Mouse (Mus musculus) hematopoietic stem cell, adult 5-6 weeks (primary cell): ENCODE measurements around the gene Fbxl17. TPM values are rescaled to one million over a fixed set of nuclear protein-coding genes. Genes with fewer than 3 reads are reported as not detected.

ENCODE experiments used
- ATAC-seq, 2 experiments: fragments of 125-278 bp in 1 of 2; replicated peaks in 1 of 2; 2 replicates each; pipeline ENCODE4 v1.8.0; 2016 to 2017; ENCODE audit warnings: inconsistent platforms in 2 of 2, mild to moderate bottlenecking in 2 of 2, moderate number of reproducible peaks in 2 of 2, low read depth in 1 of 2, moderate TSS enrichment in 1 of 2; ENCODE audit not compliant: low FRiP score in 2 of 2, poor library complexity in 2 of 2, severe bottlenecking in 2 of 2, insufficient read depth in 1 of 2, low TSS enrichment in 1 of 2
- total RNA-seq: library from RNA; stranded (forward); fragments of 172-1452, 232-1000 nt; gene quantifications from 2 replicates; pipeline ENCODE4 v1.2.3, GENCODE M21; 2017

The Fbxl17 gene
- total RNA-seq, 1 experiment from 2014 or later: 8.8 TPM

DNA sequence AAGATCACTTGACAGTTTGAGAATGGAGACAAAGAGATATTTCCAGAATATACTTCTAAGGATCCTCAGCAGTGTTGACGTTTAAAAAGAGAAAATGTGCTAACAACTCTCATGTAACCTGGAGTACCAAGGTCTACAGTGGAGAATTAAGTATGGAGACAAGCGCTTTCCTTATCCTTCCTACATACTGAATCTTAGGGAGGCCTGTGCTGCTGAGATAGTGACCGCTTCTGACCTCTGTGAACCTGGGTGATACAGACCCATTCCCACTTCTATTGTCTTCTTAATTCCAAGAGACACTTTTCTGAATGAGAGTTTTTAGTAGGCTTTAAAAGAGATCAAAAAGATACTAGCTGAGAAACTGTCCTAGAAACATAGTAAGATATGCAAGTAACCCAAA, 278.2 kb downstream of the Fbxl17 start:
- no peak for ATAC-seq

DNA sequence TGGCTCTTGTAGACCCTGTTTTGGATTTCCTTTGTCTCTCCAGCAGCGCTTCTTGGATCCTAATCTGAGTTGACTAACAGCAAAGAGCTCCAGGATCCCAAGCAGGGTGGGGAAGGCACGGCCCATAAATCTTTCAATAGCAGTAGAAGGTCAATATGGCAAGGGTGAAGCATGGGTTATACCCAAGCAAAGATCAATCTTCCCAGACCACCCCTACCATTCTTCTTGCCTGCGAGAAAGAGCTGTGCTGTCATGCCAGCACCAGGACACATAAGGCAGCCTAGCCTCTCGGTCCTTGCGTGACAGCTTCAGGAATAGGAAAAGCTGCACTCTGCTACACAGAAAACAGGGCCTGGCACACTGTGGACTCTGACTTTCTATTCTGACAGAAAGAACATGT, 279.0 kb downstream of the Fbxl17 start:
- ATAC-seq: no peak

DNA sequence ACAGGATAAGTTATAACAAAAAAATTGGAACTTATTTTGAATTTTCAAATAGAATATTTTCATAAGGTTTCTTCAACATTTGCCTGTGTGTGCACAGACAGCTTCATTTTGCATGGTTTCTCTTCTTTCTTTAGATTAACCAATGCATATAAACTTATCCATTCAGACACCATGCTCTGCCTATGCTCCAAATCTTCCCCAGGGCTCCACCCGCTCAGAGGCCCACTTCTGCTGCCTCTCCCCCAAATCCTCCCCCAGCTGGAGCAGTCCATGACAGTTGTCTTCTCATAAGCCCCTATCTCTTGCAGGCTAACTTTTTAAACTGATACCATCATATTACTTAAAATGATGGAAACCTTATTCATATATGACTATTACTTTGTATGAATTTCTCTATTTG, 282.8 kb downstream of the Fbxl17 start:
- ATAC-seq: no peak

DNA sequence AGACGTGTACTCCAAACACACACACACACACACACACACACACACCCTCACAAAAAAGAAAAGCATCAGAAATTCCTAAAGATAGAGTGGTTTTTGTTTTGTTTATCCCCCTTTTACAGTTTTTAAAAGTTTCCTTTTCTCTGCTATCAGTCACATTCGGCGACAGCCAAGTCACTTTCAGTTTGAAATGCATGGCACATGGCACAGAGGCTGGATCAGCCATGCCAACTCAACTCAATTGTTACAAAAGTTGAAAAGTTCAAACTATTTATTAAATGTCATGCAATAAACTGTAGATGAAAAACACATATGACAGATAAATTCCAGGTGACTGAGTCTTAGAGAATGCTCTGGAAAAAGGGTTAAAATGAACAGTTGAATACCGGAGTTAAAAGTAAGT, 287.8 kb downstream of the Fbxl17 start:
- ATAC-seq: no peak

DNA sequence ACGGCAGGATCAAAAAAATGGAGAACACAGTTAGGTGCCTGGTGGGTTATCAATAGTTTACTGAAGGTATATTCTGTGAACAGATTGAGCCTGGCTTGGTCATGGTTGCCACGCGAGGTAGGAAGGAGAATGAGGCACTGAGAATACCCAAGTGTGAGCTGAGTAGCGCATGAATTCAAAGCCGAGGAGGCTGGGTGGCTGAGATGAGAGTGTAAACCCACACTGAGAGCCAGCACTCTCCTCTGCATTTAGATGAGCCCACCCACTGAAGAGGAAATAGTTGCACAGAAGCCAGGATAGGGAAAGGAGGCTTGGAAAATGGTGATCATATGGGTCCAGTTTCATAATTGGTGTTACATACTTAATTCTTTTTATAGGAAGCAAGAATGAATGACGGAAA, 290.7 kb downstream of the Fbxl17 start:
- ATAC-seq: no peak

DNA sequence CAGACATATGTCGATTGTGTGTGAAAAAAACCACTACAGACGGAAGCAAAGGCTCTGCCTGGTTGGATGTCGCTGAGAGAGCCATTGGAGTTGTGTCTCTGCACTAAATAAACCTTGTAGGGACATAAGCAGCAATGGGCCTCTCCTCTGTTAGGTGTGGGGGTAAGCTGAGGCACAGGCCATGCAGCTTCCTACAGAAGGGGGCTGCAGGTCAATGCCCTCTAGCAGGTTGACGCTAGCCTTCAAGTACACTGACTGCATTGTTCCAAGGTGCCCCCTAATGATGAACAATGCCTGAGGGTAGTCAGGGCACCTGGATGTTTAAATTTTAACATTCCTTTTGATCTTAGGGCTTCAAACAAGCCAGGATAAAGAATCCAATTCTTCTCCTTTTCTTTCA, 291.5 kb downstream of the Fbxl17 start:
- ATAC-seq: no peak

DNA sequence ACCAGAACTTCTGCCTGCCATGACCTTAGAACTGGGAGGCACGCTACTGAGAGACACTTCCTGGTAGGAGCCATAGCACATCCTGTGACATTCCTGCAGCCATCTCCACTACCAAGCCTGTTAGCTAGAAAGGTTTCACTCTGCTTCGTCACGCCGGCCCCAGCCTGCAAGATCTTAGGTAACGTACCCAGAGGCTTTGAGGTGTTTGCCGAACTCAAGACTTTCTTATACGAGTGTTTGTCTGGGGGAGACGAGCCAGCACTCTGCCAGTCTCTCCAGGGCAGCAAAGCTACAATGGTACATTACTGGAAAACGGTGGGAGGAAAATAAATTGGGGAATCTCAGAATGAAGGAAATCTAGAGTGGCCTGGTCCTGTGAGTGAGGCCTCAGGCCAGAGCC, 292.1 kb downstream of the Fbxl17 start:
- ATAC-seq: no peak

DNA sequence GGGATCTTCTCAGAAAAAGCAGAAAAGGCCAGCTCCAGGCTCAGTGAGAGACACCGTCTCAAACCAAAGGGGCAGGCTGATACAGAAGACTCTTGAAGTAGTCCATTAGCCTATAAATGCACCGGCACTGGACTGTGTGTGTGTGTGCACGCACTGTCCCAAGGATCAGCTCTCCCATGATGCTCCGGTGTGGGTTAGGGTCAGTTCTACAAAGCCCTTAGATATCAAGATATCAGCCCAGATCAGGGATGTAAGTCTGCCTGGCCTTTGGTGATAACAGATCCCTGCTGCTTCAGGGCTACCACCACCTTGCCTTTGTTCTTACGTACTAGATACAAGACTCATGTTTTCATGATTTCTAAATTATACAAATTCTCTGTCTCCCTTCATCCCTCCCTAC, 294.5 kb downstream of the Fbxl17 start:
- ATAC-seq: no peak

DNA sequence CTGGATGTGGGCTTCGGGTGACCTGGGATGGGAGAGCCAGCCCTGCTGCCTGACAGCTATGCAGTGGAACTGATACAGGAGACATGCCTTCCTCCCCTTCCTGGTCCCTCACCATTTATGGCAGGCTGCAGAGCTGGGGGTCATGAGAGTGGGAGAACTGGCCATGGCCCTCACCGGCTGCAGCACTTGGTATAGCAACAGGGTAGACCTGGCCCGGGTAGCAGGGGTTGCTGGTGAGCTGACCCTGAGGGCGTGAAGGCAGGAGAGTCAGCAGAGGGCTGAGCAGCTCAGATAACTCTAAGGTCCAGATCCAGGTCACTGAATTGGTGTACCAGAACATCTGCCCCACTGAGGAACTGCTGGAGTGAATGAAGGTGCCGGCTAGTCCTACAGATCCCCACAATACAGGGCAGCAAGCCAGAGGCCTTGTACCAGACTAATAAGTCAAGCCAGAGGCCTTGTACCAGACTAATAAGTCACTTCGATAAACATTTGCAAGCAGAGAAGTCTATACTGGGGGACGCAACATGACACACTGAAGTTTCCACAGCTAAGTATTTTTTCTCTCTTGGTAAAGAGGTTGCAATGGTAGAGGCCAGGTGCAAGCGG, 296.1 kb downstream of the Fbxl17 start:
- no peak for ATAC-seq

DNA sequence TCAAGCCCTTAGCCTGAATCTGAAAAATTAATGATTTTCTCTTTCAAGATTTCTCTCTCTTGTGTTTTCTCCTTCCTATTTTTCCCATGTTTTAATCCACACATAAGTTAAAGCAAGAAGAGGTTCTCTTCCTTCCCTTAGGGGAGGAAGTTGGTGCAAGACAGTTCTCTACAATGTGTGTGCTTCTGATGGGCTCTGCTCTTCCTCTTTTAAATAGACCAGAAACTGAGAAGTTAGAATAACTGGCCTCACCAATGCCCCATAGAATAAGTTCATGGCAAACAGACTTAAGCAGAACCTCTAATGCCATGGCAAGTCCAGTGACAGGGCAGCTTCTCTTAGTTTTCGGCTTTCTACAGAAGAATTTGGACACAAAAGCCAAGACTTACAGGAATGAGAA, 301.1 kb downstream of the Fbxl17 start:
- peak; percentile 46 to 78; a peak in 3 of 4 replicates for ATAC-seq

DNA sequence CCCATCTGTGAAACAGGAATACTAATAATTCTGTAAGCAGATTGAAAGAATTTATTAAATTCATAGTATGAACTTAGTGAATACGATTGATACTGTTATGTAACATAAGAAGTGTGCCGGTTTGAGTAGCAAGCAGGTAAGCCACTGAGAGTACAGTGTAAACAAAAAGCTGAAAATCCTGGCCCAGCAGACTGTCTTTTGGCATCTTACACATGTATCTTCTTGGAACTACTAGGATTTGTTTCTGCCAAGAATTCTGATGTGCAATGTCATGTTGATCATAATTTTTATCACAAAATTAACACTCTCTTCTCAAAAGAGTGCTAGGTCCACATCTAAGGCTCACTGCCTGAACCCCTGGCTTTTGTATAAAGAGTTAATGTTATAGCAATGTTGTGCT, 304.3 kb downstream of the Fbxl17 start:
- ATAC-seq: no peak

DNA sequence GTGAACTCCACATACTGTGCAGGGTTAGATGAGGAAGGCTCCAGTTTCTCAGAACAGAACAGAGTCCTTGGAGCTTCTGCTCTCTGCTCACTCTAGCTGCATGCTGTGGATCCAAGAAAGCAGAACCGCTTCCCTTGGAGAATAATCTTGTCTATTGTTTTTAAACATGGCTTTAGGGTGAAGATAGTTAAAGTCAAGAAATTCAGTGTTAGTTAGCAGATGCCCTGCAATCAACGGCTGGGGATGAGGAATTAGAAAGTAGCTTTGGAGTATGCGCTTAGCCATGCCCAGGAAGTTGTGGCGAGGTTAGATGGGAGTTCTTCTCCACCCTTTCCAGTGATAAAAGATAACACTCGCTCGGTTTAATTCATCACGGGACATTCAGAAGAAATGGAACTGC, 306.6 kb downstream of the Fbxl17 start:
- ATAC-seq: peak; percentile 19 to 40; a peak in 2 of 4 replicates

DNA sequence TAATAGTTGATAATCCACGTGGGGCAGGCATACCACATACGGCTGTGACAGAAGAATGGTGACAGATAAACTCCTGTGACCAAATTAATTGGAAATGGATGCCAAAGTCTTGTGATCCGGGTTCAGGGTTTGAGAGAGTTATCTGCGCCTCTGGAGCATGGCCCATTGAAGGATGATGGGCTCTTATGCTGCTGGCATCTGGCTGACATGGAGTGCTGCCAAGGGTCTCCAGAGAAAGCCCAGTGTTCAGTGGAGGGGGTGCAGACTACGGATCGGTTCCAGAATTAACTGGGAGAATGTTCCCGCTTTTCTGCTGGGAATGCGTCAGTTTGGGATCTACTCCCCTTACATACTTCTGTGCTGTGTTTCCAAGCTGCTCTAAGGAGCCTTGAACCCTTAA, 308.5 kb downstream of the Fbxl17 start:
- ATAC-seq: no peak

DNA sequence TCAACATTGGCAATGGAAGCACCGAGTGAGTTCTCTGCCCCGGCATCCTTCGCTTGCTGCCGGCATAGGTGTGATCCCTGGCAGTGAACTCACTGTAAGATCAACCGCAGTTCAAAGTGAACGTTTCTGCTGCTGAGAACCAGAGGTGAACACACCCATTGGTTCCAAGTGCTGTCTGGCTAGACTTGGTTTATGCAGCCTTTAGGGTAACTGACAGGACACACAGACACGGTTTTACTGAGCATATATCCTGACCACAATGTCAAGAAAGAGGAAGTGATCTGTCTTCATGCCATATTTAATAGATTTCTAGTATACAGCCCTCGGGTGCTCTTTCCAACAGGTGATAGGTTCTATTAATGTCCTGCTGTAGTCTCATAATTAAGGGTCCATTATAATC, 310.5 kb downstream of the Fbxl17 start:
- ATAC-seq: peak; percentile 91 to 96

DNA sequence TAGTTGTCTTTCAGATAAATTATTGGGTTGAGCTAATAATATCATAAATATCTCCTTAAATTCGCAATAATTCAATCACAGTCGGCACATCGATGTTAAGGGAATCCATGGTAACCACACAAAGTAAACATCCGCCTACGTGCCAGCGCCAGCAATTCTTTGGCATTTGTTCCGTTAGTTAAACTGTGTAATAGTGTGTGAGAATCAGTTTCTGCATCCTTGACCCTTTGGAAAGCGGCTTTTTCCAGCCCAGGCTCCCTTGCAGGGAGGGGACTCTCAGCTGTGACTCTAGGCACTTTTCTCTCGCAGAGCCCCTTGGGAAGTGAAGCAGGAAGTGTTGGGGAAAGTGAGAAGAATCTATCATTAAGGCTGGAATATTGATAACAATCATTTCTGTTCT, 314.3 kb downstream of the Fbxl17 start:
- no peak for ATAC-seq

DNA sequence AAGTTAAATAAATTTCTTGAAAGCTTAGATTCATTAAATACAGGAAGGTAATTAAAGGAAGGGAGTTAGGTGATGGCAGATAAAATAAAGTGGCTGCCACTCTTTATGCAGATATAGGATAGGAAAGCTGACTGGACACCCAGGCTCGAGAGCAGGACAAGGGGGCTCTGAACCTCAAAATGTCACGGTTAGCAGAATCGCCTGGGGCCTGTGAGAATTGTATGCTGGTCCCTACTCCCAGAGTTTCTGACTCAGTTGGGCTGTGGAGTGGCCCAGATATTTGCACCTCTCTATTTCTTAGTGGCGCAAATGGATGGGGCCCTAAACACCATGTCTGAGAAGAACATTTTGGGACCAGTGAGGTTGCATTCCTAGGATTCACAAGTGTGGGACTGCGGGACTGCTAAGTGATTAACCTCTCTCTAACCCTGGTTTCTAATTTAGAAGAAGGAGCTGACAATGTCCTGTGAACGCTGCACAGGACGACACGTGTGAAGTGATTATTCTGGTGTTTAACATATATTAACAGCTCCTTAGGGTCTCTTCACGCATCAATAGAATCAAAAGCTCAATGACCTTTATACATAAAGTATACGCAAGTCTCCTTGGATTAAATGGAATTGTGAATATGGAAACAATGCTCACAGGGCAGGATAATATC, 314.8 kb downstream of the Fbxl17 start:
- no peak for ATAC-seq

DNA sequence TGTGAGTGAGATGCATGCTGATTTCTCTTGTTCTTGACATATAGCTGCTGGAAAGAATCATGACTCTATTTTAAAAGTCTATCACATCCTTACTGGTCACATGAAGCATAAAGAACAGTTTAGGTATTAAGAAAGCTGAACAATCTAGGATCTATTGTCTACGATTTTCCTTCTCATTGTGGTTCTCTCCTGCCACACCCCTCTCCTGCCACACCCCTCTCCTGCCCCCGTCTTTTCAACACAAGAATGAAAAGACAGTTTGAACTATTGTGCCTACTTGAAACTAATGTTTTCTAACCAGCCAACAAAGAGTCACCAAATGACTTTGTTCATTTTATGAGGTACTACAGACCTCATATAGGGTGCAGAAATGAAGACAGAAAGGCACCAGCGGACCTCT, 316.4 kb downstream of the Fbxl17 start:
- no peak for ATAC-seq

DNA sequence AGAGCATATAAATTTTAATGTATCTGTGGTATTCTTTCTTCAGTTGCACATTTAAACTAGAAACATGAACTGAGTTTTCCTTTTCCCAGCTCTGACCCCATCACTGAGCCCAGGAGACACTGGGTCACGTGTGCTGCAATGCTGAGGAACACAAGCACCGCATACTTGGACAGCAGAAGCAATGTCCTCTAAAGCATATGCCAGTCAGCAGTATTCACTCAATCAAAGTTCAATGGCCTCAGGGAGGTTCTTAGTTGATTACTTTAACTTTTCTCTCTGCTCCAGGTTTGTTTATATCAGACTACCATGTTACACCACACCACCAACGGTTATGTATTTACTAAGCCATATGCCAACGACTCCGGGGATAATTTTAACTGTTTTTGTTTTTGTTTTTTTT, 318.2 kb downstream of the Fbxl17 start:
- ATAC-seq: no peak

DNA sequence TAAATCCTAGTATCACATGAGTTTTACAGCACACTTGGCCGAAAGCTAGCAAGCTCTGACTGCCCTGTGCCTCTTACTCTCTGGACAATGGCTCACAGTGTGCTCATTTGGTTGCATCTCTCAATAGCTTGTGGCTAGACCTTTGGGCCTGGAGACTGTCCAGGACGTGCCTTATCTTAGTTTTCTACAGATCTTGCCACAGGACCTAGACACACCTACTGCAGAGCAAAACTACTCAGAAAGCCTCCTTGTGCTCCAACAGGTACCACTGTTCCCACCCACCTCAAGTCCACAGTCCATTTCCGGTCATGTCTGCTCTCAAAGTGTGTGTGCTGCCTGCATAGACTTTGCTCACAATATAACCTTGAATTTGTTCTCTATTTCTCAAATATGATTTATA, 319.8 kb downstream of the Fbxl17 start:
- no peak for ATAC-seq
